Mouse (Mus musculus) C2C12 (cell line): ENCODE data around the gene Tnc. TPM values are rescaled to one million over a fixed set of nuclear protein-coding genes. Genes with fewer than 3 reads are reported as not detected.

Experiments used
- H3K27me3 ChIP-seq: one replicate; pipeline ENCODE4 v1.6.1; 2011; ENCODE audit not compliant: control insufficient read depth, insufficient read depth, insufficient read length
- H3K36me3 ChIP-seq: one replicate; pipeline ENCODE4 v1.6.1; 2011; ENCODE audit not compliant: control insufficient read depth, insufficient read depth
- H3K4me3 ChIP-seq: one replicate; pipeline ENCODE4 v1.5.1; 2011; ENCODE audit warnings: mild to moderate bottlenecking, control low read depth; ENCODE audit not compliant: poor library complexity, insufficient read depth, severe bottlenecking
- H3K79me2 ChIP-seq: one replicate; pipeline ENCODE4 v1.6.1; 2011; ENCODE audit not compliant: control insufficient read depth, insufficient read depth
- H3K79me3 ChIP-seq: one replicate; pipeline ENCODE4 v1.6.1; 2011; ENCODE audit warnings: low read depth, control low read depth
- H3ac ChIP-seq: one replicate; pipeline ENCODE3; 2011; ENCODE audit warnings: low read depth; ENCODE audit not compliant: control insufficient read depth, insufficient read length
- CEBPB ChIP-seq: IDR thresholded peaks from one replicate; pipeline ENCODE4 v1.6.1; 2011; ENCODE audit warnings: low read depth, mild to moderate bottlenecking, control low read depth, moderate library complexity
- CTCF ChIP-seq: IDR thresholded peaks from one replicate; pipeline ENCODE4 v1.5.1; 2011; ENCODE audit not compliant: control insufficient read depth, insufficient read depth, insufficient read length
- FOSL1 ChIP-seq: IDR thresholded peaks from one replicate; pipeline ENCODE4 v1.8.0; 2011; ENCODE audit warnings: mild to moderate bottlenecking, low read length; ENCODE audit not compliant: poor library complexity, insufficient read depth, severe bottlenecking
- MAX ChIP-seq: IDR thresholded peaks from one replicate; pipeline ENCODE4 v1.6.1; 2011; ENCODE audit warnings: mild to moderate bottlenecking, control low read depth
- MYOD1 ChIP-seq: IDR thresholded peaks from one replicate; pipeline ENCODE4 v1.6.1; 2011; ENCODE audit warnings: low read depth; ENCODE audit not compliant: control insufficient read depth, insufficient read length
- MYOG ChIP-seq: IDR thresholded peaks from one replicate; pipeline ENCODE4 v1.6.1; 2011; ENCODE audit not compliant: control insufficient read depth, insufficient read length; ENCODE audit errors: extremely low read depth
- USF1 ChIP-seq: IDR thresholded peaks from one replicate; pipeline ENCODE4 v1.6.1; 2011; ENCODE audit warnings: low read depth, mild to moderate bottlenecking, control low read depth, moderate library complexity
- polyA plus RNA-seq: library from polyadenylated mRNA; unstranded; fragments of >200 nt; fragmentation: generic; extraction: Trizol; gene quantifications from one replicate; pipeline ENCODE4 v1.2.1, GENCODE M21; 2012; ENCODE audit warnings: missing spikeins

Tnc gene
- polyA plus RNA-seq, 1 experiment, result 29.5 TPM

DNA sequence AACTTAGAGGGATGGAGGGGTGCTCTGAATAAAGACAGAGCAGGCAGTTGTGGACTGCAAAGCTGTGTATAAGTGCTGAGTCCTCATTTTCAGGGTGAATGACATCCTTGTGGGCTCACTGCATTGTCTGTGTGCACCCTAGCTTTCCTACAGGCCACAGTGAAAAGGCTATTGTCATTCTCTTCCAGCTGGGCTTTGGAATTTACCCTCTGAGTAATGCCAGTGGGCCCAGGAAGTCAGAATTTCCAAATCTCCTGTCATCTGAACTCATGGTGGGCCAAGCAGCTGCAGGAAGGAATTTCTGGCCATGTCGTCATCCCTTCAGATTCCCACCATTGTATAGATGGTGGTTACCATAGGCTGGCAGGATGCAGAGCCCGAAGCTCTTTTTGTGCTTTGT lies 44.6 kb downstream of the Tnc start:
- TF ChIP-seq MYOG, result no peak
- no peak for TF ChIP-seq CEBPB
- no peak for TF ChIP-seq CTCF
- TF ChIP-seq USF1, result no peak
- H3ac ChIP-seq, result no peak overlapping the region
- H3K36me3 ChIP-seq, result peaks cover 24% of the 10 kb centered on the region
- H3K27me3 ChIP-seq, result no peaks in the 10 kb centered on the region
- no peak overlapping the region for H3K4me3 ChIP-seq
- no peaks in the 10 kb centered on the region for H3K79me2 ChIP-seq
- H3K79me3 ChIP-seq, result no peaks in the 10 kb centered on the region

DNA sequence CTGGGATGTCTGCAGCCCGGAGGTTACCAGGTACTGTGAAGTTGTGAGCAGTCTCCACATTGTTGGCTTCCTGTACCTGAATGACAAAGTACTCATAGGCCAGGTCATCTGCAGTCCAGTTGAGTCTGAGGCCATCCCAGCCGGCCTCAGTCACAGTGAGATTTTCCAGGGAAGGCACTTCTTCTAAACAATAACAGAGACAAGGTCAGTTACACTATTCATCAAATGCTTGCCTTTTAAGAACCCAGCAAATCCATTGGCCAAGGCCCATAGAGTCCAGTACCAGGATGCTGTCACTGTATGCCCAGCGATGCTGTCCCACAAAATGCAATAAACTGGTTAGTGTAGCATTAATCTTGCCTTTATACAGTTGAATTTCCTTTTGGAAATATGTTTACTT lies 46.0 kb downstream of the Tnc start:
- Histone ChIP-seq H3K36me3 (peaks cover 17% of the 10 kb centered on the region), H3K79me3 (no peaks in the 10 kb centered on the region), H3K4me3 (no peak overlapping the region), H3K27me3 (no peaks in the 10 kb centered on the region), H3K79me2 (no peaks in the 10 kb centered on the region), H3ac (no peak overlapping the region)
- TF ChIP-seq CTCF (no peak), CEBPB (no peak), USF1 (no peak), MAX (no peak), MYOD1 (no peak), MYOG (no peak), FOSL1 (no peak)

DNA sequence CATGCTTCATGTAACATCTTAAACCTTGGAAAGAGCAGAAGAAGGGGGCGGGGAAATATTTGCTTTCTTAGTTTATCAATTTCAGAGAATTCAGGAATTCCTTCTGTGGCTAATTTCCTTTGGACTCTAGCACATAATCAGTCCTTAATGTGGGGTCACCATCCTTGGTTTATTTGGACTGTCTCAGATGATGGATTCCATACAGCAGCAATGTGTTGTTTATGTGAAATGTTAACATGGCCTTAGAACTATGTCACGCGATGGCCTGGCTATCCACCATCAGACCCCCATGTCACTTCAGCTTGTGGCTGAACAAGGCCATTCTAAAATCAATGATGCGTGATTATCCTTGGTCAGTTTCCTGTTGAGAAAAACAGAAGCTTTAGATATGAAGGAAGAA lies 46.5 kb downstream of the Tnc start:
- H3K27me3 ChIP-seq, result no peaks in the 10 kb centered on the region

DNA sequence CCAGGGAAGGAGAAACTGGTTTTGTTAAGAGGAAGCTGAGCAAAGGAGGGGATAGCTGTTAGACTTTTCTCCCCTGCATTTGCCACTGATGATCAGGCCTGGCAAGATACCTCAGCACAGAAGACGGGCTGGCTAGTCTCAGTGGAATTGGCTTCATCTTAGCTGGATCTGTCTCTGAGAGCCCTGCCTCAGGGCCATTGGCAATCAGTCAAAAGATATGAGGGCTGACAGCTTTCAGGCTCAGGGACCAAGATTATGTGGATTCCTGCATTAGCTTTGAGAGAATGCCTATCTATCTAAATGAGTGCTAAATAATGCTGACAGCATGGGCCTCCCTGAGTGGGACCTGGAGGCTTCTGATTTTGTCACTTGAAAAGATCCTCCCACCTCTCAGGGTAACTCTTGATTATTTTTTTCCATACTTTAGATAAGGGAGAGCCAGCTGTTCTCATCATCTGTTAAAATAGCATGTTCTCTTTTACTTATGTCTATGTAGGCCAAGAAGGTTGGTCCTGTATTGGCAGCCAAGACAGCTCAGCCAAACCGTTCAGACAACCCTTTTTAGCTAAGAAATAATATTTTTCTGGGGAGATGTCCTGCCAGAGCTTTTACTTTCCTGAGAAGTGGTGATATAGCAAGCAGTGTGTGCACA lies 53.2 kb downstream of the Tnc start:
- no peak overlapping the region for H3ac ChIP-seq
- peaks cover 28% of the 10 kb centered on the region for H3K36me3 ChIP-seq
- H3K79me3 ChIP-seq, result no peaks in the 10 kb centered on the region
- H3K27me3 ChIP-seq, result no peaks in the 10 kb centered on the region
- H3K79me2 ChIP-seq, result no peaks in the 10 kb centered on the region
- no peak overlapping the region for H3K4me3 ChIP-seq
- TF ChIP-seq MYOD1 (no peak), MYOG (no peak), MAX (no peak), USF1 (no peak), FOSL1 (no peak), CEBPB (no peak), CTCF (no peak)

More for the DNA sequence above, 46.5 kb downstream of the Tnc start:
- no peaks in the 10 kb centered on the region for H3K79me3 ChIP-seq
- peaks cover 12% of the 10 kb centered on the region for H3K36me3 ChIP-seq
- TF ChIP-seq CEBPB (no peak), MYOG (no peak), MAX (no peak), MYOD1 (no peak), USF1 (no peak), FOSL1 (no peak), CTCF (no peak)
- no peak overlapping the region for H3K4me3 ChIP-seq
- no peak overlapping the region for H3ac ChIP-seq
- H3K79me2 ChIP-seq, result no peaks in the 10 kb centered on the region

DNA sequence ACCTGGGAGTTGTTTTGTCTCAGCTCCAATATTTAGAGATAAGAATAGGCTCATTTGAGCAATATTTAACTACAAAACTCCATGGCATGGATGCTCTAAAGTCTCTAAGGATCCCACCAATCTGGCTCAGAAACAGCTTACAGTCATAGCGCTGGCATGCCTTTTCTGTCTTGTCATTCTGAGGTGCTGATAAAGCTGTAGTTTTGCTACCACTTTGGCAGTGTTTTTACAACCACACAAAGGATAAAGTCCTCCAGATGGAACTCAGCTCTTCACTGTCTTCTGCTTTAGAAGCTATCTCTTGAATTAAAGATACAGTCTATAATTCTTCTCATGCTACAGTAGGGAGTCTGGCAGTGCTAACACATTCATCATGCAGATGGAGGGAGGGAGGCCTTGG lies 56.6 kb downstream of the Tnc start:
- Histone ChIP-seq H3ac (no peak overlapping the region), H3K79me2 (no peaks in the 10 kb centered on the region), H3K4me3 (no peak overlapping the region), H3K27me3 (no peaks in the 10 kb centered on the region), H3K36me3 (peaks cover 28% of the 10 kb centered on the region), H3K79me3 (no peaks in the 10 kb centered on the region)
- TF ChIP-seq FOSL1 (no peak), MYOG (no peak), USF1 (no peak), MYOD1 (no peak), CTCF (no peak), CEBPB (no peak), MAX (no peak)

DNA sequence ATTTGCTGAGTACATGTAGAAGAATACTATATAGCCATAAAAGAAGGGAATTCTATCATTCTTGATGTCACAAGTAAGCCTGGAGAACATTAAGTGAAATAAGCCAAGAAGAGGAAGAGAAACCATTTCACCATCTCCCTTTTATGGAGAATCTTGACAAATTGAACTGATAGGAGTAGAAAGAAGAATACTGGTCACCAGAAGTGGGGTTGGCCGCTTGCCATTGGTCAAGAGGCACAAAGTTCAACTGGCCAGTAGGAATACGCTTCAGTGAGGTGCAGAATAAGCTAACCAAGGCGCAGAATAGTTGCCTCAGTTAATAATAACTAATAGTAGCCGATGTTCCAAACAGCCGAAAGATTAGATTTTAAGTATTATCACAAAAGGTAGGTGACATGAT lies 58.7 kb downstream of the Tnc start:
- Histone ChIP-seq H3K36me3 (peaks cover 27% of the 10 kb centered on the region), H3K27me3 (no peaks in the 10 kb centered on the region), H3K4me3 (no peak overlapping the region), H3K79me3 (no peaks in the 10 kb centered on the region), H3K79me2 (no peaks in the 10 kb centered on the region), H3ac (no peak overlapping the region)
- TF ChIP-seq USF1, result no peak
- TF ChIP-seq MYOD1, result no peak
- no peak for TF ChIP-seq MYOG
